Mouse (Mus musculus) spleen, postnatal 10 days (tissue): ENCODE data around the gene AW549877.

Source experiments
- DNase-seq, 2 experiments: peaks; one replicate each; pipeline ENCODE4 v3.0.0; 2021 to 2022; ENCODE audit warnings: low spot score in 2 of 2

AW549877 gene

DNA sequence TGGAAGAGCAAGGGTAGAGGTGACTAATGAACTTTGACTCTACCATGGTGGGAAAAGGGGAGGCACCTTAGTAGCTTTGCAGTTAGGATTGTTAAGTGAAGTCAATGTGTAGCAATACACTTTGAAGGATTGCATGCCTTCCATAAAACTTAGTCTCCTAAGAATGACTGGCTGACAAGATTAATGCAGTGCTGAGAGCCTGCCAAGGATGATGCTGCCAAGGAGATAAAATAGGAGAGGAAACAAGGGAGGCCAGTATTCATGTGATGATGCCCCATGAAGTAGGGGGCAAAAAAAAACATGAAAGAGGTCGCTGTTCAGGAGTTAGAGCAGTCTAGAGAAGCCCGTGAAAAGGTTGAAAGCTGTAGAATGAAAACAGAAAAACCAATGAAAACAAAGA is 10.7 kb downstream of the AW549877 start:
- no peak for DNase-seq

DNA sequence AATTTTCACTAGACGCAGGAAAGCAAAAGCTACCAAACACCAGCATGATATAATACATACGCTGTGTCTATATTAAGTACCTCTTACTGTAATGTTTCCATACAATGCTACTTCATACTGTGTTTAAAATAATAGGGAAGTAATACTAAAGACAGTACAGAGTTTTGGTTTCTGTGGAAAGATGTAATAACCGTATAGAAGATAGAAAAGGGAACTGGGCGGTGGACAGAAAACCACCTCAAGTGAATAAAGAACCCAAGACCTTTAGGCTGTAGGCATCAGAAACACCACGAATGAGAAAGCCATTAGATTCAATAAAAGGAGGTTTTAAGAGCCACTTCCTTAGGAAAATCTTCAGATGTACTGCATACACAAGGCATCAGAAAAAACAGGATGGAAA is 12.8 kb downstream of the AW549877 start:
- DNase-seq = no peak

DNA sequence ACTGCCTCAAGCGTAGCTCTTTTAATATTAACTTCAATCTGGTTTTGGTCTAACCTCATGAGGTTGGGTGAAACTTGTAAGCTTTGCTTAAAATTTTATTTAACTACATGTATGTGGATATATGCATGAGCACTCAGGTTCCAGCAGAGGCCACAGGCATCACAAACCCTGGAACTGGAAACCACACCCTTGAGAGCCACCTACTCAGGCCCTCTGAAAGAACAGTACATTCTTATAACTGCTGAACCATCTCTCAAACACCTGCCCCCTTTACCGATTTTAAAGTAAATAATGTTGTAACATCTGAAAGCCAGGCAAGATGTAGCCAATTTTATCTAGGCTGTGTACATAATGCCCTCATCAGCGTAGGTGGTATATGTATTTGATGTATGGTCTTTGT is 15.7 kb downstream of the AW549877 start:
- peak in 1 of 2 experiments; percentile 21 for DNase-seq

DNA sequence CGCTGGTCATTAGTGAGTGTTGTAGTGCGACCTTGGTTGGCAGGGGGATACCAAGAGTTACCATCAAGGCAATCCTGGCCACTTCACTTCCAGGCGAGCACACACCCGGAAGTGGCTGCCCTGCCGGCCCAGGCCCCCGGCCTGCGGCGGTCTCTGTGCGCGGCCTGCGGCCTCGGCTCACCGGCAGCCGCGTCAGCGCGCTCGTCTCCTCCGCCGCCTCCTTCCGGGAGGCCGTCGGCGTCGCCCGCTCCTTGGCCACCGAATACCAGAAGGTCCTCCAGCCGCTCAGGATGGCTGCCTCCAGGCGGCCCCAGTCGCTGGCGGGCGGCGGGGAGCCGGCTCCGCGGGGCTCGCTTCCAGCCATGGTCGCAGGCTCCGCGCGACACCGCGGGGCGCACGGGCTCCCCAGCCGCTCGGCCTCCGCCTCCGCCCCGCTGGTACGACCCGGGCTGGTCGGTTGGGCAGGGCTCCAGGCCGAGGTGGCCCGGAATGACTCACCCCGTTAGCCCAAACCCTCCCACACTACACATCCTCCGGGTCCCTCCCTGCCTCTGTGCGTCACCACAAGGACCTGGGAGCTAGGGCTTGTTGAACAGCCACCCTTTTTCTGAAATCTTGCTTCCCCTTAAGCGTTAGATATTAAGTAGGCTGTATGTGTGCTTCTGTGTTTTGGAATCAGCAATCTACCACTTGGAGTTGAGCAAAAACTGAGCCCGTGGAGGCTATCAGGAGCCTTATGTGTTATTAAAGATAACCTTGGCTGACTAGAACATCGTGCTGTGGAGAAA is 16.3 kb downstream of the AW549877 start, which contains the start of gene Fbxo4:
Gene Fbxo4 (minus strand): TSS at position 513 of the 788 bp plus-strand sequence.
- DNase-seq = peak; percentile 75 to 77

DNA sequence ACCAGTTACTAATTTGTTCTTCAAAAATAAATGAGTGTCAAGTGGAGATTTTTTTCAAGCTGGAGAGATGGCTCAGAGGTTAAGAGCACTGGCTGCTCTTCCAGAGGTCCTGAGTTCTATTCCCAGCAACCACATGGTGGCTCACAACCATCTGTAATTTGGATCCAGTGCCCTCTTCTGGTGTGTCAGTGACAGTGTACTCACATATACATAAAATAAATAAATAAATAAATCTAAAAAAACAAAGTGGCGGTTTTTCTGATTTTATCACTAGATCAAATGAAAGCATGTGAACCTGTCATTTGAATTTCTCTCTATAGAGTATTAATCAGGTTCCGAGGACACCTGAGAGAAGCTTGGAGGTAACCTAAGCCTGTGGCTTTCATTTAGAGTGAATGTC is 17.3 kb downstream of the AW549877 start:
- no peak for DNase-seq

DNA sequence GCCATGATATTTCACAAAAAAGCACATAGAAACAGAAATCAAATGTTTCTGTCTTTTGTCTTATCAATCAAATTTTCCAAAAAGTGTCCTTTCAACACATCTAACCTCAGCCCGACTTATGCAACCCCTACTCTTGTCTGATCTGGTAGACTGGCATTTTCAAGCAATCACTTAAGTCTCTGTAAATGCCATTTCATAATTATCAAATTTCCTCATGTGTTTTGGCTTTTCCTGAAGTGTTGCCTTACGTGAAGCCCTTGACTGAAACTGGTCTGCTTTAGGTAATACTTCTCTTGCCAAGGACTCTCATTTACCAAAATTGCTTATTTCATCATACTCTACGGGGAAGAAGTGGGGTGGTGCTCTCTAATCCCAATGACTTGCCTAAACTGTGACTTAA is 22.2 kb downstream of the AW549877 start:
- no peak for DNase-seq

DNA sequence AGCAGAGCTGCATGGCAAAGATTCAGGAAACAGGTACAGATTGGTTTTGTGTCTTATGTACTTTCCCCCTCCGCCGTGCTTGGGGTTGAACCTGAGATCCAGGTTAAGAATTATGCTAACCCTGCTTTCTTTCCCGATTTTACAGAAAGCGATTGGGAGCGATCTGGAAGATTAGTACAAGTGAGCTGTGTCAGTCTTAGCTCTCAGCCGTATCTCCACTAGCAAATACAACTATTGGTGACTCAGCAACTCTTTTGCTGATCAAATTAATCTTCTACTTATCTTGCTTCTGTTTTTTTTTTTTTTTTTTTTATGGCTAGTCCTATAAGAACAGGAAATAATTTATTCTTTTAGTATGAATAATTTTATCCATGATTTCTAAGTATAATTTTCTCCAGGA is 25.4 kb downstream of the AW549877 start:
- no peak for DNase-seq

DNA sequence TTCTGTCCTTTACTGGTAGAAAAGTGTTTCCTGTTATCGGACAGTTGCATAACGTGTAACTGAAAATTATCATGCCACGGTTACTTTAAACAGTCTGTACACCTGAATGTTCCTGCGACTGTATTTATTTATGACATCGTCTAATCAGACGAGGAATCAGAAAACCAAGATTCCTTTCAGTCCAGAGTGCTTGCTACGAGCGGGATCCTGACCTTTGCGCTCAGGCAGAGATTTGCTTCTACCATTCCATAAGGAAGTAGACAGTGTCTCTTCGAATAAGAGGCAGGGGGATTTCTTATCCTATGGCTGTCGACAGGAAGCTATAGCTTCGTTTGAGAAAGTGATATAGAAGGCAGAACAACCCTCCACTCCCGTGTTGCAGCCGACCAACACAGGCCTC is 25.8 kb downstream of the AW549877 start:
- no peak for DNase-seq

DNA sequence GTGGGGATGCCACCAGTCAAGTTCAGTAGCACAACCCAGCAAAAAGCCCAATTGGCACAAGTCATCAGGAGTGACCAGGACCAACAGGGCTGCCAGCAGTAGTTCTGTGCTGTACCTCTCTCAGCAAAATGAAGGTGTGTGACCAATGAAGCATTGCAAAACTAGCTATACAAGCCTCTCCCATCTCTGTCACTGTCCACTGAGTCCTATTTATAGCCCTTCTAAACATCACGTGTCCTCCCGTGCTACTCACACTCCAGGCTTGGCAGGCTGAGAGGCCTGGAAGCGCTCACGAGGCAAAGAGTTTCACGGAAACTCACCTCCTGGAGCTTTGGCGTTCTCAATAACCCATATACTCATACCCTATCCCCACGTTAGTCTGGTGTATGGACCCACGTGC is 33.3 kb downstream of the AW549877 start:
- no peak for DNase-seq

DNA sequence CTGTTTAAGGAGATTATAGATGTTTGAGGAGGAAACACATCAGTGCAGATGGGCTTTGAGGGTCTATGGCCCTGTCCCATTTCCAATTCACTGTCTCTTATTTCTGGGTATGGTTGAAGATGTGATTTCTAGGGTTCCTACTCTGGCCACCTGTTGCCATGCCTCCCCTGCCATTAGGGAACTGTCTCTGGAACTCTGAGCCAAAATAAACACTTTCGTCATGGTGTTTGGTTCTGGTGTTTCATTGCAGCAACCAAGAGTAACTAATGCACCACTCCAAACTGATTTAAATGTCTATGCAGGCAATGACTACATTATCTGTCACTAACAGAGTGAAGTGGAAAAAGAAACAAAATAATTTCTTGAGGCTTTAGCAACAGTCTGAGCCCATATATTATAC is 35.5 kb downstream of the AW549877 start:
- no peak for DNase-seq

DNA sequence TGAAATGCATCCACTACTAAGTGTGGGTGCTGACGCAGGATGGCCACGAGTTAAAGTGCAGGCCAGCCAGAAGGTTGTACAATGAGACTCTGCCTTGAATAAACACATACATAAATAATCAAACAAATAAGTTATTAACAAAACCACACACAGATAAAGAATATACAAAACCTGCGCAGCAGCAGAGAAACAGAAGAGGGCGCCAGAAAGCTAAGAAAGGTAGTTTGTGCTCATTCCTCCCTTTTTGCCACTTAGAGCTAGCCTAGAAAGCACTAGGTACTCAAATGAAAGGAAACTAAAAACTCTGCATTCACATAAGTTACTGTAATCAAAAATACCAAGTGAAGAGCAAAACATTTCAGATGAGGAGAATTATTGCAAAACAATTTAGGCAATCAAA is 37.6 kb downstream of the AW549877 start:
- DNase-seq = peak; percentile 14 to 66

DNA sequence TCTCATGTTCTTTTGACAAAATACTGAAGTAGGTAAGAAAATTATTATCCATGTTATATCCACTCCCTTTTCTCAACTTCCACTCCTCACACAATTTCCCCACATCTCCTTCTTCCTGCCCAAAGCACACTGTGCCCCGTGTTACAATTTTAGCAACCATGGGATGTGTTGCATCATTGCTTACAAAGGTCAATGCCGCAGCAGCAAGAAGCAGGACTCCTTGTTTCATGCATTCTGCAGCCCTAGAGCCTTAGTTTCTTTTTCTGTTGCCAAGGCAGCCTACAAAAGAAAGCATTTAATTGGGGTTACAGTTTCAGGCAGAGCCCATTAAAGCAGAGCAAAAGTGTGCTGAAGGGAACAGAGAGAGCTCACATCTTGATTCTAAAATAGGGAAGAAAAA is 40.6 kb downstream of the AW549877 start:
- DNase-seq = no peak

DNA sequence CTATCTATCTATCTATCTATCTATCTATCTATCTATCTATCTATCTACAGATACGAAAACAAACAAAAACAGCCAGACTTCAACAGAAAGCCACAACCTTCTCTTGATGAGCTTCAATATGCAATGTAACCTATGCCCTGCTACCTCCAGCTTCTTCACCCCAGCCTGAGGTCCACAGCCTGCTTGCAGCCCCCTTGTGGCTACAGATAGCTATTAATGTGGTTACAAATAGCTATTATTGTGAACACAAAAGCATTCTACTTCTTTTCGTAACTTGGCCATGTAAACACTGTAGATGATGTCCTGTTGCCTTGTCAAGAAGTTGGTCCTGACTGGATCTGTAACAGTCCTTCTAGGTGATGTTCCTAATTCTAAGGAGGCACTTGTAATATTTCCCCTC is 57.4 kb downstream of the AW549877 start:
- no peak for DNase-seq

DNA sequence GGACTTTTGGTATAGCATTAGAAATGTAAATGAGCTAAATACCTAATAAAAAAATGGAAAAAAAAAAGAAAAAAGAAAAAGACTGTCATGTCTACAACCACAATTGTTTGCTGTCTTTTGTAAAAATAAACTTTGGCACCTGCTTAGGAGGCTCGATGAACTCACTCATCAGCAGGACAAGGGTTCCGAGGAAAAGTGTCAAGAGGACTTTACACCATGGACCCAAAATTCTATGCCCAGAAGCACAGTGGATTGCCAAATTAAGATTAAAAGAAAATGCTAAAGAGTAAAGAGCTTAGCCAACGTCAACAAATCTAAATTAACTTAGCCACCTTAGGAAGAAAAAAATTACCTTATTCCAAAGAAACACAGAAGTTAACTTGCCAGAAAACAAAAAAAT is 59.5 kb downstream of the AW549877 start:
- no peak for DNase-seq

DNA sequence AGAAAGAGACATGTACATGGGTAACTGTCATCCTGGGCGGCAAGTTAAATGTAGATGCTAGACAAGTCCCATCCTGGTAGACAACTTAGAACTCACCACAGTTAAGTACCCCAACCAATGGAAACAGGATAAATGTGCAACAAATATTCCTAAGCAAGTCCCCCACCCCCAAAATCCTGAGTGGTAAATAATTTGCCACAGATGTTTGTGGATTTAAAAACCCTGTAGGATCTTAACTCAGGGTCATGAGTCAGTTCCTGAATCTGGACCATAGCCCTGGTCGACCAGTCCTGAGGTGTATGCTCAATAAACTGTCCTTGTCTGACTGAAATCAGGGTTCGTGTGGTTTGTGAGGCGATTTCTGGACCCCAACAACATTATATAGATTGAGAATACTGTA is 62.1 kb downstream of the AW549877 start:
- no peak for DNase-seq
